Mouse (Mus musculus) cortical plate, adult 2 months (tissue): ENCODE data around the gene Acsbg1.

ENCODE experiments used
- CTCF ChIP-seq: fragments of 200-500 bp; IDR thresholded peaks from 2 replicates; pipeline ENCODE4 v1.5.1; 2011; ENCODE audit warnings: mild to moderate bottlenecking, control low read depth, low read length; ENCODE audit not compliant: insufficient read depth; ENCODE audit errors: extremely low read depth
- POLR2A ChIP-seq: fragments of 200-500 bp; IDR thresholded peaks from 2 replicates; pipeline ENCODE4 v1.6.1; 2011; ENCODE audit warnings: mild to moderate bottlenecking, low read length, control low read depth; ENCODE audit not compliant: insufficient read depth; ENCODE audit errors: extremely low read depth

- TF ChIP-seq CTCF (no peak), POLR2A (no peak)
Measured at GRCm38 (mm10) chr9:54627240-54627639, 34.4 kb downstream of the Acsbg1 start.
